In genomic region chr10:97712687-97713086, GRCm38 (mm10) we compare ENCODE assay signal across 10 mouse cellular contexts. TPM values are rescaled to one million over a fixed set of nuclear protein-coding genes. Genes with fewer than 3 reads are reported as not detected.
DNase-seq lines count a peak whose midpoint lies in the region; ATAC-seq lines count a peak whose summit lies in the region.
"Had no signal": no experiment of that assay in that cellular context is flagged by ENCODE, and none has a peak within 500 bp of the region (broad histone marks: within the 10 kb centered on the region; RNA-seq: fewer than 3 reads in every experiment).

No protein-coding gene starts in this region.

- H3K36me3 ChIP-seq in kidney, embryonic 15.5 days = no peaks in the 10 kb centered on the region
- no peaks in the 10 kb centered on the region for H3K36me3 ChIP-seq in midbrain, embryonic 14.5 days (ENCODE audit: control insufficient read depth, insufficient read depth, low read length)
- H3K36me3 ChIP-seq: hindbrain, embryonic 15.5 days; stomach, embryonic 15.5 days had no signal

- 3% methylated on average over 5 of the region's 5 CpGs for WGBS in kidney, embryonic 15.5 days
- WGBS in midbrain, embryonic 14.5 days = 5% methylated on average over 5 of the region's 5 CpGs

- H3K27ac ChIP-seq in kidney, embryonic 15.5 days = no peak overlapping the region
- no peak overlapping the region for H3K27ac ChIP-seq in midbrain, embryonic 14.5 days (replicated peaks; ENCODE audit: low read depth, low read length)
- H3K27ac ChIP-seq: hindbrain, embryonic 15.5 days; stomach, embryonic 15.5 days had no signal

- DNase-seq in gastrocnemius, postnatal 10 days = peak; percentile 22
- DNase-seq in gastrocnemius, postnatal 25 days = no peak
- peak; percentile 25 for DNase-seq in urinary bladder, postnatal 14 days (ENCODE audit: low spot score)
- DNase-seq in urinary bladder, adult 2 months (ENCODE audit: low spot score) = no peak
- peak; percentile 87 for DNase-seq in embryo, embryonic 10.5 days (ENCODE audit: low spot score)
- peak; percentile 92 for DNase-seq in midbrain, embryonic 14.5 days
- DNase-seq in spleen, postnatal 4 days (ENCODE audit: low spot score in 2 of 2) = no peak

- no peaks in the 10 kb centered on the region for H3K4me1 ChIP-seq in kidney, embryonic 15.5 days
- H3K4me1 ChIP-seq in midbrain, embryonic 14.5 days (ENCODE audit: control insufficient read depth, insufficient read depth, low read length) = no peaks in the 10 kb centered on the region
- H3K4me1 ChIP-seq: hindbrain, embryonic 15.5 days; stomach, embryonic 15.5 days had no signal

- H3K9ac ChIP-seq in kidney, embryonic 15.5 days = no peak overlapping the region
- H3K9ac ChIP-seq in midbrain, embryonic 14.5 days (replicated peaks; ENCODE audit: low read length) = no peak overlapping the region
- H3K9ac ChIP-seq: hindbrain, embryonic 15.5 days; stomach, embryonic 15.5 days had no signal

- H3K4me3 ChIP-seq in kidney, embryonic 15.5 days (replicated peaks) = no peak overlapping the region
- H3K4me3 ChIP-seq in midbrain, embryonic 14.5 days (replicated peaks; ENCODE audit: low read depth, low read length) = no peak overlapping the region
- H3K4me3 ChIP-seq: hindbrain, embryonic 15.5 days; stomach, embryonic 15.5 days had no signal

- no peaks in the 10 kb centered on the region for H3K9me3 ChIP-seq in kidney, embryonic 15.5 days (replicated peaks)
- no peaks in the 10 kb centered on the region for H3K9me3 ChIP-seq in midbrain, embryonic 14.5 days (ENCODE audit: control insufficient read depth, low read length)
- H3K9me3 ChIP-seq: hindbrain, embryonic 15.5 days; stomach, embryonic 15.5 days had no signal

- H3K4me2 ChIP-seq in kidney, embryonic 15.5 days = no peak overlapping the region
- H3K4me2 ChIP-seq in midbrain, embryonic 14.5 days (ENCODE audit: low read length) = no peak overlapping the region
- H3K4me2 ChIP-seq: hindbrain, embryonic 15.5 days; stomach, embryonic 15.5 days had no signal

- ATAC-seq in kidney, embryonic 15.5 days (replicated peaks; ENCODE audit: low FRiP score) = 0 out of 2 replicates have a peak, but pooled peaks have one; percentile 56
- ATAC-seq in midbrain, embryonic 14.5 days (ENCODE audit: low FRiP score, low TSS enrichment) = no peak; the same call in 1 of the 2 replicates

- no peaks in the 10 kb centered on the region for H3K27me3 ChIP-seq in kidney, embryonic 15.5 days
- H3K27me3 ChIP-seq in midbrain, embryonic 14.5 days (ENCODE audit: control insufficient read depth, insufficient read depth, low read length) = no peaks in the 10 kb centered on the region
- H3K27me3 ChIP-seq: hindbrain, embryonic 15.5 days; stomach, embryonic 15.5 days had no signal

RNA-seq across cellular contexts. Expression of gene C030005K15Rik, which starts 13.9 kb away (rescaled TPM):
- total RNA-seq in gastrocnemius, postnatal 10 days (2021) = not detected
- total RNA-seq in gastrocnemius, postnatal 25 days (2021) = not detected
- not detected in 2 replicates for polyA plus RNA-seq in urinary bladder, adult 2 months (2012; rRNA removed)
- polyA plus RNA-seq in kidney, embryonic 15.5 days (2015; fragmentation: Nextera tagmentation; extraction: Ambion mirVana) = not detected in 2 replicates
- not detected in 2 replicates for polyA plus RNA-seq in midbrain, embryonic 14.5 days (2014; fragmentation: Nextera tagmentation; extraction: Ambion mirVana)
- polyA plus RNA-seq: hindbrain, embryonic 15.5 days; stomach, embryonic 15.5 days had no signal

RNA-seq across cellular contexts. Expression of gene Ccer1, which starts 19.8 kb away (rescaled TPM):
- total RNA-seq in gastrocnemius, postnatal 10 days (2021) = not detected
- not detected for total RNA-seq in gastrocnemius, postnatal 25 days (2021)
- not detected in 2 replicates for polyA plus RNA-seq in urinary bladder, adult 2 months (2012; rRNA removed)
- not detected in 2 replicates for polyA plus RNA-seq in kidney, embryonic 15.5 days (2015; fragmentation: Nextera tagmentation; extraction: Ambion mirVana)
- not detected in 2 replicates for polyA plus RNA-seq in midbrain, embryonic 14.5 days (2014; fragmentation: Nextera tagmentation; extraction: Ambion mirVana)
- polyA plus RNA-seq: hindbrain, embryonic 15.5 days; stomach, embryonic 15.5 days had no signal

Comparison
In these comparisons a context has a peak if more than half of its experiments do, and no peak if none do; other contexts are left out.
1. DNase-seq: peak in gastrocnemius, postnatal 10 days (single experiment), urinary bladder, postnatal 14 days (single experiment), embryo, embryonic 10.5 days (single experiment) and midbrain, embryonic 14.5 days (single experiment); none in gastrocnemius, postnatal 25 days (single experiment), urinary bladder, adult 2 months (single experiment) and spleen, postnatal 4 days (0 of 2).